Mouse (Mus musculus) retina, postnatal 7 days (tissue): ENCODE measurements at regions not wholly inside any gene's neighbourhood (a gene's known extent, or its start where the extent isn't known, plus 50 kb on each side); places are given as distances from the start of the nearest gene placed in this dataset.

Source experiments
- DNase-seq: peaks from one replicate; pipeline ENCODE4 v3.0.0-alpha.2; 2012; ENCODE audit warnings: low read depth, low spot score

DNA sequence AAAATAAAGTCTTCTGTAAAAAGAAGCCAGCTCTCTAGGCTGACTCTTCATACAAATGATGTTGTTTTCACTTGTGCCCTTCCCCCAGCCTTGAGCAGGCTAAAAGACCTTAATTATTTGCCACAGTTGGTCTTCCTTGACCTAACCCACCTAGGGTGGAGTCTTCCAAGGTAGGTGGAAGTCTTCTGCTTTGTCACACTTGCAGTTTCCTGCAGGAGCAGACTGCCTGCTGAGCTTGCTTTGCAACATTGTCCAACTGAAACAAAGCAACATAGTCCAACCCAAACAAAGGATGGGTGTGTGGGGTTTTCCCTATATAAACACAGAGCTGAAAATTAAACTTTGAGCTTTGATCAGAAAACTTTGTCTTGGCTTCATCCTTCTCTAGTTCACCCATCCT is 53.0 kb upstream of the Ppfia2 start:
- DNase-seq, result no peak
